Mouse (Mus musculus) CH12.LX (cell line): ENCODE results near the gene Trdn. TPM values are rescaled to one million over a fixed set of nuclear protein-coding genes. Genes with fewer than 3 reads are reported as not detected.

Source experiments
- DNase-seq: peaks from one replicate; pipeline ENCODE4 v3.0.0-alpha.2; 2013; ENCODE audit errors: extremely low read depth
- H3K27ac ChIP-seq: 2 replicates; pipeline ENCODE4 v1.5.1; 2012; ENCODE audit warnings: low read depth, mild to moderate bottlenecking, control low read depth, moderate library complexity; ENCODE audit not compliant: insufficient read depth
- H3K27me3 ChIP-seq: replicated peaks from 2 replicates; pipeline ENCODE3; 2012; ENCODE audit warnings: inconsistent platforms
- H3K36me3 ChIP-seq, 2 experiments: replicated peaks in 1 of 2; 2 replicates each; pipeline versions ENCODE3 to v1.6.1; 2012; ENCODE audit warnings: inconsistent platforms in 1 of 2, low read length in 1 of 2, mild to moderate bottlenecking in 1 of 2, mixed read lengths in 1 of 2, moderate library complexity in 1 of 2; ENCODE audit not compliant: control insufficient read depth in 1 of 2, insufficient read depth in 1 of 2
- H3K4me1 ChIP-seq, 2 experiments: 2 replicates each; pipeline ENCODE4 v1.6.1; 2012; ENCODE audit warnings: inconsistent platforms in 1 of 2, moderate library complexity in 1 of 2; ENCODE audit not compliant: insufficient read depth in 2 of 2, control insufficient read depth in 1 of 2
- H3K4me2 ChIP-seq: 2 replicates; pipeline ENCODE4 v1.6.1; 2012; ENCODE audit warnings: low read depth, mild to moderate bottlenecking, control low read depth; ENCODE audit not compliant: poor library complexity, insufficient read depth, severe bottlenecking
- H3K4me3 ChIP-seq, 3 experiments: fragments of 150-350 bp in 1 of 3; sonication (generic) in 1 of 3; replicated peaks in 1 of 3; 2 replicates each; pipeline versions ENCODE3 to v1.5.1; 2011 to 2012; ENCODE audit warnings: low read depth in 2 of 3, low read length in 2 of 3, mild to moderate bottlenecking in 2 of 3, moderate library complexity in 2 of 3, control low read depth in 1 of 3, improper control_type of control experiment in 1 of 3, inconsistent platforms in 1 of 3, mixed read lengths in 1 of 3; ENCODE audit not compliant: poor library complexity in 1 of 3
- H3K79me2 ChIP-seq: replicated peaks from 2 replicates; pipeline ENCODE4 v1.6.1; 2012; ENCODE audit warnings: mild to moderate bottlenecking, moderate library complexity; ENCODE audit not compliant: control insufficient read depth, poor library complexity, insufficient read depth, severe bottlenecking; ENCODE audit errors: extremely low read depth
- H3K9ac ChIP-seq: 2 replicates; pipeline ENCODE4 v1.6.1; 2012; ENCODE audit warnings: low read depth, mild to moderate bottlenecking, control low read depth, moderate library complexity; ENCODE audit not compliant: insufficient read depth
- H3K9me3 ChIP-seq: replicated peaks from 2 replicates; pipeline ENCODE3; 2012; ENCODE audit warnings: low read length, inconsistent platforms, mixed read lengths
- BHLHE40 ChIP-seq: IDR thresholded peaks from 2 replicates; pipeline ENCODE4 v1.6.1; 2011; ENCODE audit warnings: mild to moderate bottlenecking, low read depth, low read length, improper control_type of control experiment
- CHD1 ChIP-seq: IDR thresholded peaks from 2 replicates; pipeline ENCODE4 v1.6.1; 2012; ENCODE audit warnings: low read depth, low read length, improper control_type of control experiment, inconsistent platforms
- CHD2 ChIP-seq: IDR thresholded peaks from 2 replicates; pipeline ENCODE4 v1.6.1; 2011; ENCODE audit warnings: low read length, improper control_type of control experiment
- CTCF ChIP-seq, 2 experiments: IDR thresholded peaks in 1 of 2; conservative IDR thresholded peaks in 1 of 2; 2 replicates each; pipeline ENCODE4 v1.5.1; 2011 to 2012; ENCODE audit warnings: low read depth in 2 of 2, low read length in 2 of 2, improper control_type of control experiment in 1 of 2, inconsistent platforms in 1 of 2, mild to moderate bottlenecking in 1 of 2, moderate library complexity in 1 of 2
- E2F4 ChIP-seq: IDR thresholded peaks from 2 replicates; pipeline ENCODE4 v1.6.1; 2011; ENCODE audit warnings: low read depth, low read length, improper control_type of control experiment; ENCODE audit not compliant: insufficient replicate concordance
- ELF1 ChIP-seq: IDR thresholded peaks from 2 replicates; pipeline ENCODE4 v1.6.1; 2014; ENCODE audit warnings: low read depth, mild to moderate bottlenecking, inconsistent platforms, low read length, improper control_type of control experiment
- EP300 ChIP-seq: IDR thresholded peaks from 2 replicates; pipeline ENCODE4 v1.6.1; 2011; ENCODE audit warnings: low read length, improper control_type of control experiment
- ETS1 ChIP-seq: conservative IDR thresholded peaks from 2 replicates; pipeline ENCODE4 v1.6.1; 2012; ENCODE audit warnings: low read depth, mild to moderate bottlenecking, inconsistent platforms, low read length, improper control_type of control experiment, moderate library complexity
- GABPA ChIP-seq: IDR thresholded peaks from 2 replicates; pipeline ENCODE4 v1.6.1; 2012; ENCODE audit warnings: low read depth, low read length, improper control_type of control experiment, inconsistent platforms; ENCODE audit not compliant: insufficient replicate concordance
- JUND ChIP-seq: conservative IDR thresholded peaks from 2 replicates; pipeline ENCODE4 v1.6.1; 2011; ENCODE audit warnings: low read depth, low read length, improper control_type of control experiment
- KAT2A ChIP-seq: IDR thresholded peaks from 2 replicates; pipeline ENCODE4 v1.6.1; 2012; ENCODE audit warnings: low read length, improper control_type of control experiment, inconsistent platforms; ENCODE audit not compliant: insufficient replicate concordance
- MXI1 ChIP-seq: IDR thresholded peaks from 2 replicates; pipeline ENCODE4 v1.6.1; 2011; ENCODE audit warnings: mild to moderate bottlenecking, low read depth, low read length, improper control_type of control experiment
- MYC ChIP-seq: IDR thresholded peaks from 2 replicates; pipeline ENCODE4 v1.6.1; 2011; ENCODE audit warnings: low read depth, mild to moderate bottlenecking, improper control_type of control experiment, low read length
- POLR2A ChIP-seq: IDR thresholded peaks from 2 replicates; pipeline ENCODE4 v1.6.1; 2011; ENCODE audit warnings: low read depth, mild to moderate bottlenecking, improper control_type of control experiment, low read length
- POLR2AphosphoS2 ChIP-seq: IDR thresholded peaks from 2 replicates; pipeline ENCODE4 v1.6.1; 2011; ENCODE audit warnings: low read depth, low read length, improper control_type of control experiment
- TBP ChIP-seq: conservative IDR thresholded peaks from 2 replicates; pipeline ENCODE4 v1.6.1; 2011; ENCODE audit warnings: low read depth, low read length, improper control_type of control experiment
- TCF12 ChIP-seq: IDR thresholded peaks from 2 replicates; pipeline ENCODE4 v1.6.1; 2014; ENCODE audit warnings: low read depth, mild to moderate bottlenecking, inconsistent platforms, low read length, improper control_type of control experiment
- UBTF ChIP-seq: IDR thresholded peaks from 2 replicates; pipeline ENCODE4 v1.6.1; 2012; ENCODE audit warnings: low read depth, mild to moderate bottlenecking, inconsistent platforms, low read length, improper control_type of control experiment, moderate library complexity
- ZKSCAN1 ChIP-seq: IDR thresholded peaks from 2 replicates; pipeline ENCODE4 v1.6.1; 2012; ENCODE audit warnings: low read depth, inconsistent platforms, low read length, improper control_type of control experiment, borderline replicate concordance
- ZNF384 ChIP-seq: IDR thresholded peaks from 2 replicates; pipeline ENCODE4 v1.6.1; 2012; ENCODE audit warnings: low read depth, low read length, improper control_type of control experiment, inconsistent platforms
- dilution Hi-C: fragments of 300-500 bp; cut with MboI; formaldehyde crosslinking; loops from 2 replicates; pipeline ENCODE4 v1.14.3; 2020; ENCODE audit warnings: low sequenced_read_pairs; ENCODE audit not compliant: extremely low pct_unique_long_range_greater_than_20kb, extremely low pct_ligation_motif_present
- in situ Hi-C: fragments of 300-500 bp; cut with MboI; formaldehyde crosslinking; loops from 3 replicates; pipeline ENCODE4 v1.14.3; 2019; ENCODE audit warnings: low sequenced_read_pairs, low pct_ligation_motif_present, low pct_unique_long_range_greater_than_20kb, mixed read lengths
- polyA plus RNA-seq: library from polyadenylated mRNA; unstranded; fragments of >175 nt; gene quantifications from 2 replicates; pipeline ENCODE4 v1.2.1, GENCODE M21; 2012; ENCODE audit warnings: low read depth; ENCODE audit not compliant: insufficient read length
- total RNA-seq, 2 experiments: library from RNA; depleted of rRNA; stranded (reverse); fragments of 300-350 nt in 1 of 2; fragments of >200 nt in 1 of 2; gene quantifications; 2 replicates each; pipeline ENCODE4 v1.2.3; 2012 to 2014

Gene Trdn
- total RNA-seq (2012; rRNA removed): not detected in 2 replicates
- total RNA-seq (2014; rRNA removed): not detected in 2 replicates
- polyA plus RNA-seq: not detected in 2 replicates

GRCm38 (mm10) chr10:33080254-33080653 lies at the start of gene Trdn:
TSS of gene Trdn (plus strand) at chr10:33080554.
- Histone ChIP-seq H3K27me3 (no peaks in the 10 kb centered on the region), H3K9me3 (peaks cover 15% of the 10 kb centered on the region), H3K4me1 (no peaks in the 10 kb centered on the region), H3K4me2 (no peak within 1 kb of the TSS), H3K9ac (no peak within 1 kb of the TSS), H3K79me2 (no peaks in the 10 kb centered on the region), H3K27ac (no peak within 1 kb of the TSS), H3K36me3 (no peaks in the 10 kb centered on the region), H3K4me3 (no peak within 1 kb of the TSS)
- no peak for DNase-seq
- in situ Hi-C loops: no loop called here
- TF ChIP-seq CHD2 (no peak), GABPA (no peak), CTCF (conservative IDR thresholded peaks at IDR 0.05 in 1 of 2, IDR thresholded peaks at IDR 0.05 in 1 of 2; ENCODE audit: low read depth in 2 of 2, low read length in 2 of 2) (no peak), JUND (no peak), ZNF384 (no peak), TBP (no peak), KAT2A (no peak), UBTF (no peak), BHLHE40 (no peak), E2F4 (no peak), EP300 (no peak), ZKSCAN1 (no peak), ETS1 (no peak), ELF1 (no peak)
- dilution Hi-C loops: no loop called here

- H3K27ac ChIP-seq: no peak overlapping the region
- H3K27me3 ChIP-seq: no peaks in the 10 kb centered on the region
- H3K79me2 ChIP-seq: no peaks in the 10 kb centered on the region
- no peak overlapping the region for H3K4me3 ChIP-seq
- H3K4me2 ChIP-seq: no peak overlapping the region
- no peaks in the 10 kb centered on the region for H3K4me1 ChIP-seq
- DNase-seq: no peak
- TF ChIP-seq POLR2A (no peak), KAT2A (no peak), GABPA (no peak), CHD1 (no peak), MXI1 (no peak), TCF12 (no peak), ETS1 (no peak), E2F4 (no peak), MYC (no peak), POLR2AphosphoS2 (no peak)
- H3K9ac ChIP-seq: no peak overlapping the region
- H3K9me3 ChIP-seq: peaks cover 26% of the 10 kb centered on the region
- H3K36me3 ChIP-seq: no peaks in the 10 kb centered on the region
- dilution Hi-C loops: no loop called here
- in situ Hi-C loops: no loop called here
Measured at GRCm38 (mm10) chr10:33060771-33061170, 19.6 kb upstream of the Trdn start.
